8 mouse cellular contexts compared by ENCODE assay signal in genomic region chr17:64331898-64332769, GRCm38 (mm10). TPM values are rescaled to one million over a fixed set of nuclear protein-coding genes. Genes with fewer than 3 reads are reported as not detected.
DNase-seq lines count a peak whose midpoint lies in the region; ATAC-seq and TF ChIP-seq lines count a peak whose summit lies in the region.

Pja2 (minus strand) TSS chr17:64331916.

- peak; percentile 100 for DNase-seq in 3T3-L1 (ENCODE audit: low read depth, low spot score)
- peak; percentile 98 to 99 for DNase-seq in adrenal gland, postnatal 4 days (ENCODE audit: low spot score in 2 of 2)
- DNase-seq in embryonic facial prominence, embryonic 14.5 days (ENCODE audit: low spot score): peak; percentile 100
- DNase-seq in heart, adult 2 months: peak; percentile 99 to 100
- DNase-seq in kidney, adult 8-10 months: peak; percentile 99 to 100
- peak; percentile 95 to 98 for DNase-seq in spleen, postnatal 10 days (ENCODE audit: low spot score in 2 of 2)

- TF ChIP-seq EP300 in heart, adult 2 months (IDR thresholded peaks at IDR 0.05; ENCODE audit: insufficient read depth, low read depth, low read length): no peak

- H3K9ac ChIP-seq in embryonic facial prominence, embryonic 14.5 days (ENCODE audit: low read depth, low read length): peak within 1 kb of the TSS; percentile 98
- peak within 1 kb of the TSS; percentile 89 for H3K9ac ChIP-seq in heart, adult 2 months (ENCODE audit: low read depth, low read length)
- H3K9ac ChIP-seq in limb, embryonic 13.5 days: peak within 1 kb of the TSS; percentile 98
- peak within 1 kb of the TSS; percentile 99 for H3K9ac ChIP-seq in midbrain, embryonic 16.5 days (ENCODE audit: low read depth, low read length)

- peak within 1 kb of the TSS; percentile 93 for H3K4me3 ChIP-seq in embryonic facial prominence, embryonic 14.5 days (ENCODE audit: low read depth, low read length)
- H3K4me3 ChIP-seq in heart, adult 2 months: peak within 1 kb of the TSS; percentile 86
- peak within 1 kb of the TSS; percentile 97 for H3K4me3 ChIP-seq in limb, embryonic 13.5 days
- H3K4me3 ChIP-seq in midbrain, embryonic 16.5 days (ENCODE audit: low read depth, low read length): peak within 1 kb of the TSS; percentile 99

- H3K9me3 ChIP-seq in embryonic facial prominence, embryonic 14.5 days (ENCODE audit: control insufficient read depth, low read length): no peaks in the 10 kb centered on the region
- H3K9me3 ChIP-seq in limb, embryonic 13.5 days: no peaks in the 10 kb centered on the region
- no peaks in the 10 kb centered on the region for H3K9me3 ChIP-seq in midbrain, embryonic 16.5 days (replicated peaks; ENCODE audit: control insufficient read depth, low read length, poor library complexity, severe bottlenecking)

- H3K36me3 ChIP-seq in embryonic facial prominence, embryonic 14.5 days (ENCODE audit: control insufficient read depth, insufficient read depth, low read length): peaks cover 5% of the 10 kb centered on the region; the same call in 1 of the 2 replicates
- peaks cover 11% of the 10 kb centered on the region for H3K36me3 ChIP-seq in heart, adult 2 months (ENCODE audit: control insufficient read depth, insufficient read depth, low read length)
- H3K36me3 ChIP-seq in limb, embryonic 13.5 days: peaks cover 2% of the 10 kb centered on the region; the same call in 1 of the 2 replicates
- H3K36me3 ChIP-seq in midbrain, embryonic 16.5 days (ENCODE audit: control insufficient read depth, insufficient read depth, low read length): no peaks in the 10 kb centered on the region; the same call in 1 of the 2 replicates

- no peaks in the 10 kb centered on the region for H3K27me3 ChIP-seq in embryonic facial prominence, embryonic 14.5 days (replicated peaks; ENCODE audit: control insufficient read depth, insufficient read depth, low read length)
- H3K27me3 ChIP-seq in heart, adult 2 months (ENCODE audit: control insufficient read depth, insufficient read depth, low read length): no peaks in the 10 kb centered on the region
- no peaks in the 10 kb centered on the region for H3K27me3 ChIP-seq in limb, embryonic 13.5 days
- H3K27me3 ChIP-seq in midbrain, embryonic 16.5 days (ENCODE audit: control insufficient read depth, insufficient read depth, low read depth, low read length): no peaks in the 10 kb centered on the region

- peak; percentile 96 for TF ChIP-seq POLR2A in heart, adult 2 months (IDR thresholded peaks at IDR 0.05; ENCODE audit: insufficient read depth, low read depth, low read length)

- peak within 1 kb of the TSS; percentile 98 for H3K27ac ChIP-seq in embryonic facial prominence, embryonic 14.5 days (replicated peaks; ENCODE audit: low read depth, low read length)
- H3K27ac ChIP-seq in heart, adult 2 months: peak within 1 kb of the TSS; percentile 98
- H3K27ac ChIP-seq in limb, embryonic 13.5 days: peak within 1 kb of the TSS; percentile 97
- peak within 1 kb of the TSS; percentile 98 for H3K27ac ChIP-seq in midbrain, embryonic 16.5 days (ENCODE audit: low read length)

- peak within 1 kb of the TSS; percentile 61 for H3K4me2 ChIP-seq in embryonic facial prominence, embryonic 14.5 days (ENCODE audit: low read depth, low read length)
- peak within 1 kb of the TSS; percentile 81 for H3K4me2 ChIP-seq in limb, embryonic 13.5 days (replicated peaks)
- H3K4me2 ChIP-seq in midbrain, embryonic 16.5 days (ENCODE audit: low read length): peak within 1 kb of the TSS; percentile 74

- peak; percentile 100 for ATAC-seq in embryonic facial prominence, embryonic 14.5 days (ENCODE audit: low read depth)
- peak; percentile 100 for ATAC-seq in limb, embryonic 13.5 days (ENCODE audit: low FRiP score, low read depth)
- peak; percentile 100 for ATAC-seq in midbrain, embryonic 16.5 days

- no peak for TF ChIP-seq CTCF in heart, adult 2 months (IDR thresholded peaks at IDR 0.05)

- peaks cover 2% of the 10 kb centered on the region; the same call in 1 of the 2 replicates for H3K79me2 ChIP-seq in heart, adult 2 months (replicated peaks; ENCODE audit: control insufficient read depth, insufficient read depth, low read length)

- WGBS in embryonic facial prominence, embryonic 14.5 days: 1% methylated on average over 49 of the region's 60 CpGs
- WGBS in heart, adult 2 months: under 1% methylated on average over 51 of the region's 60 CpGs
- WGBS in limb, embryonic 13.5 days: under 1% methylated on average over 51 of the region's 60 CpGs
- WGBS in midbrain, embryonic 16.5 days: under 1% methylated on average over 40 of the region's 60 CpGs

- intact Hi-C loops in heart, adult 2 months (cut with DNase I): loop anchor here (5.0 kb wide), 2 partner anchors 270 to 470 kb away; partner anchors contain the start of genes A930002H24Rik, Fer and Man2a1

- H3K4me1 ChIP-seq in embryonic facial prominence, embryonic 14.5 days (ENCODE audit: control insufficient read depth, insufficient read depth, low read length): peaks cover 4% of the 10 kb centered on the region; the same call in 1 of the 2 replicates
- H3K4me1 ChIP-seq in heart, adult 2 months (ENCODE audit: control insufficient read depth, insufficient read depth, low read length): peaks cover 3% of the 10 kb centered on the region; the same call in 1 of the 2 replicates
- peaks cover 12% of the 10 kb centered on the region for H3K4me1 ChIP-seq in limb, embryonic 13.5 days
- H3K4me1 ChIP-seq in midbrain, embryonic 16.5 days (ENCODE audit: control insufficient read depth, insufficient read depth, low read length): peaks cover 18% of the 10 kb centered on the region

RNA-seq across cellular contexts. Expression of gene Pja2, which starts in this region (rescaled TPM):
- total RNA-seq in adrenal gland, postnatal 4 days (2021): 10 to 100 TPM; 92.8 to 96.3 TPM
- polyA plus RNA-seq in embryonic facial prominence, embryonic 14.5 days (2014; fragmentation: Nextera tagmentation; extraction: Ambion mirVana): 102 and 105 TPM in 2 replicates
- total RNA-seq in heart, adult 2 months (2021): 100 to 1,000 TPM; 104 to 112 TPM
- 27.6 and 45.4 TPM in 2 replicates for polyA plus RNA-seq in heart, adult 2 months (2012; rRNA removed)
- 83.3 and 84.6 TPM in 2 replicates for polyA plus RNA-seq in limb, embryonic 13.5 days (2015; fragmentation: Nextera tagmentation; extraction: Ambion mirVana)
- 209 and 219 TPM in 2 replicates for polyA plus RNA-seq in midbrain, embryonic 16.5 days (2015; fragmentation: Nextera tagmentation; extraction: Ambion mirVana)

Comparison
In these comparisons a context has a peak if more than half of its experiments do, and no peak if none do; other contexts are left out.
1. Peak in every context shown above with its lines: DNase-seq, ATAC-seq, H3K4me3 ChIP-seq and H3K27ac ChIP-seq.